Mouse (Mus musculus): ENCODE results near the gene Calr3.

The Calr3 gene

GRCm38 (mm10) chr8:72443338-72443993 lies at the start of gene Calr3, which contains the start of gene 1700030K09Rik:
TSS of gene Calr3 (minus strand) at chr8:72443870.
TSS of gene 1700030K09Rik (plus strand) at chr8:72443880.
- DNase-seq = peak; percentile 96

- no peak for DNase-seq
Observed at GRCm38 (mm10) chr8:72493381-72493780, 49.7 kb upstream of the Calr3 start.

GRCm38 (mm10) chr8:72492622-72493081 lies 49.0 kb upstream of the Calr3 start:
- DNase-seq = peak; percentile 100

GRCm38 (mm10) chr8:72491680-72492621 lies 48.3 kb upstream of the Calr3 start, which contains the start of gene Slc35e1:
TSS of gene Slc35e1 (minus strand) at chr8:72492614.
- DNase-seq = peak; percentile 48

- no peak for DNase-seq
Observed at GRCm38 (mm10) chr8:72491017-72491416, 47.3 kb upstream of the Calr3 start.

- DNase-seq = no peak
Observed at GRCm38 (mm10) chr8:72487014-72487413, 43.3 kb upstream of the Calr3 start.

GRCm38 (mm10) chr8:72485456-72486199 lies 42.0 kb upstream of the Calr3 start:
- DNase-seq = peak; percentile 32

- DNase-seq = peak; percentile 96
Observed at GRCm38 (mm10) chr8:72474826-72475546, 31.3 kb upstream of the Calr3 start, which contains the start of gene Cherp. TSS of gene Cherp (minus strand) at chr8:72475226.

GRCm38 (mm10) chr8:72470684-72471083 lies 27.0 kb upstream of the Calr3 start:
- no peak for DNase-seq

- DNase-seq = no peak
Observed at GRCm38 (mm10) chr8:72469984-72470383, 26.3 kb upstream of the Calr3 start.

- no peak for DNase-seq
Observed at GRCm38 (mm10) chr8:72469243-72469642, 25.6 kb upstream of the Calr3 start.

- no peak for DNase-seq
Observed at GRCm38 (mm10) chr8:72464211-72464610, 20.5 kb upstream of the Calr3 start.

GRCm38 (mm10) chr8:72459881-72460533 lies 16.3 kb upstream of the Calr3 start:
- DNase-seq = no peak

GRCm38 (mm10) chr8:72458457-72458856 lies 14.8 kb upstream of the Calr3 start:
- DNase-seq = no peak

- DNase-seq = no peak
Observed at GRCm38 (mm10) chr8:72457806-72458205, 14.1 kb upstream of the Calr3 start.

- DNase-seq = no peak
Observed at GRCm38 (mm10) chr8:72455317-72455716, 11.6 kb upstream of the Calr3 start.

- DNase-seq = no peak
Observed at GRCm38 (mm10) chr8:72453904-72454303, 10.2 kb upstream of the Calr3 start.

GRCm38 (mm10) chr8:72451516-72451915 lies 7.8 kb upstream of the Calr3 start:
- peak; percentile 29 for DNase-seq

- DNase-seq = no peak
Observed at GRCm38 (mm10) chr8:72445071-72445470, 1.4 kb upstream of the Calr3 start.

GRCm38 (mm10) chr8:72443994-72444350 lies 302 bp upstream of the Calr3 start:
- DNase-seq = no peak

GRCm38 (mm10) chr8:72438248-72439015 lies 5.2 kb downstream of the Calr3 start:
- no peak for DNase-seq
